Mouse (Mus musculus) MEL (cell line): Measurements from ENCODE around the gene Rrp7a. TPM values are rescaled to one million over a fixed set of nuclear protein-coding genes. Genes with fewer than 3 reads are reported as not detected.

Experiments
- DNase-seq: peaks from one replicate; pipeline ENCODE4 v3.0.0; 2011; ENCODE audit warnings: low read depth, low spot score
- H3K27ac ChIP-seq: 2 replicates; pipeline ENCODE4 v1.5.1; 2012; ENCODE audit warnings: low read depth, mild to moderate bottlenecking, control low read depth, low read length, moderate library complexity; ENCODE audit not compliant: control insufficient read depth
- H3K27me3 ChIP-seq, 2 experiments: fragments of 150-350 bp in 1 of 2; sonication (generic) in 1 of 2; 2 replicates each; pipeline ENCODE4 v1.6.1; 2012; ENCODE audit warnings: low read length in 2 of 2, mild to moderate bottlenecking in 2 of 2, improper control_type of control experiment in 1 of 2, moderate library complexity in 1 of 2; ENCODE audit not compliant: insufficient read depth in 2 of 2, control insufficient read depth in 1 of 2
- H3K36me3 ChIP-seq, 2 experiments: 2 replicates each; pipeline ENCODE4 v1.6.1; 2012 to 2014; ENCODE audit warnings: low read length in 2 of 2, improper control_type of control experiment in 1 of 2, inconsistent platforms in 1 of 2, mild to moderate bottlenecking in 1 of 2; ENCODE audit not compliant: insufficient read depth in 2 of 2, control insufficient read depth in 1 of 2
- H3K4me1 ChIP-seq, 2 experiments: fragments of 150-350 bp in 1 of 2; sonication (generic) in 1 of 2; 2 replicates each; pipeline ENCODE4 v1.6.1; 2012; ENCODE audit warnings: low read length in 2 of 2, improper control_type of control experiment in 1 of 2, mild to moderate bottlenecking in 1 of 2; ENCODE audit not compliant: insufficient read depth in 2 of 2, control insufficient read depth in 1 of 2
- H3K4me3 ChIP-seq, 2 experiments: fragments of 150-350 bp in 1 of 2; sonication (generic) in 1 of 2; 2 replicates each; pipeline ENCODE4 v1.5.1; 2012; ENCODE audit warnings: low read depth in 2 of 2, low read length in 2 of 2, mild to moderate bottlenecking in 2 of 2, moderate library complexity in 2 of 2, control low read depth in 1 of 2, improper control_type of control experiment in 1 of 2; ENCODE audit not compliant: control insufficient read depth in 1 of 2, insufficient read depth in 1 of 2
- H3K79me2 ChIP-seq: 2 replicates; pipeline ENCODE4 v1.6.1; 2012; ENCODE audit warnings: mild to moderate bottlenecking, low read length, moderate library complexity; ENCODE audit not compliant: control insufficient read depth, poor library complexity, insufficient read depth
- H3K9ac ChIP-seq: 2 replicates; pipeline ENCODE4 v1.6.1; 2012; ENCODE audit warnings: low read depth, mild to moderate bottlenecking, control low read depth, low read length, moderate library complexity; ENCODE audit not compliant: control insufficient read depth, poor library complexity, severe bottlenecking
- H3K9me3 ChIP-seq: fragments of 150-350 bp; sonication (generic); replicated peaks from 2 replicates; pipeline ENCODE4 v1.6.1; 2012; ENCODE audit warnings: mild to moderate bottlenecking, low read length, improper control_type of control experiment, moderate library complexity; ENCODE audit not compliant: insufficient read depth
- CHD2 ChIP-seq: IDR thresholded peaks from 2 replicates; pipeline ENCODE4 v1.6.1; 2011; ENCODE audit warnings: low read length, improper control_type of control experiment
- CTCF ChIP-seq, 3 experiments: IDR thresholded peaks in 2 of 3; conservative IDR thresholded peaks in 1 of 3; 2 replicates each; pipeline ENCODE4 v1.5.1; 2011 to 2012; ENCODE audit warnings: low read length in 3 of 3, low read depth in 2 of 3, mild to moderate bottlenecking in 2 of 3, improper control_type of control experiment in 1 of 3, inconsistent platforms in 1 of 3, mixed read lengths in 1 of 3, moderate library complexity in 1 of 3; ENCODE audit not compliant: control insufficient read depth in 1 of 3, insufficient read depth in 1 of 3, poor library complexity in 1 of 3, severe bottlenecking in 1 of 3
- E2F4 ChIP-seq: IDR thresholded peaks from 2 replicates; pipeline ENCODE4 v1.6.1; 2011; ENCODE audit warnings: low read depth, low read length, improper control_type of control experiment, borderline replicate concordance
- GABPA ChIP-seq: IDR thresholded peaks from 2 replicates; pipeline ENCODE4 v1.6.1; 2012; ENCODE audit warnings: low read depth, mild to moderate bottlenecking, inconsistent platforms, low read length, improper control_type of control experiment, moderate library complexity
- HCFC1 ChIP-seq: IDR thresholded peaks from 2 replicates; pipeline ENCODE4 v1.6.1; 2012; ENCODE audit warnings: low read depth, mild to moderate bottlenecking, inconsistent platforms, low read length, improper control_type of control experiment, moderate library complexity
- KAT2A ChIP-seq: conservative IDR thresholded peaks from 2 replicates; pipeline ENCODE4 v1.6.1; 2012; ENCODE audit warnings: low read depth, low read length, improper control_type of control experiment, inconsistent platforms
- MAFK ChIP-seq: IDR thresholded peaks from 2 replicates; pipeline ENCODE4 v1.6.1; 2011; ENCODE audit warnings: low read depth, mild to moderate bottlenecking, low read length, improper control_type of control experiment, borderline replicate concordance
- MAZ ChIP-seq: IDR thresholded peaks from 2 replicates; pipeline ENCODE4 v1.6.1; 2012; ENCODE audit warnings: low read depth, mild to moderate bottlenecking, inconsistent platforms, low read length, improper control_type of control experiment
- MEF2A ChIP-seq: IDR thresholded peaks from 2 replicates; pipeline ENCODE4 v1.6.1; 2014; ENCODE audit warnings: low read depth, mild to moderate bottlenecking, inconsistent platforms, low read length, improper control_type of control experiment; ENCODE audit not compliant: poor library complexity, insufficient replicate concordance, severe bottlenecking; ENCODE audit errors: extremely low read depth
- MXI1 ChIP-seq: IDR thresholded peaks from 2 replicates; pipeline ENCODE4 v1.6.1; 2011; ENCODE audit warnings: mild to moderate bottlenecking, low read depth, low read length, improper control_type of control experiment
- POLR2A ChIP-seq, 2 experiments: IDR thresholded peaks; 2 replicates each; pipeline ENCODE4 v1.6.1; 2011 to 2012; ENCODE audit warnings: low read length in 2 of 2, mild to moderate bottlenecking in 2 of 2, control low read depth in 1 of 2, improper control_type of control experiment in 1 of 2, low read depth in 1 of 2, moderate library complexity in 1 of 2; ENCODE audit not compliant: control insufficient read depth in 1 of 2, insufficient read depth in 1 of 2, poor library complexity in 1 of 2
- RCOR1 ChIP-seq: IDR thresholded peaks from 2 replicates; pipeline ENCODE4 v1.6.1; 2012; ENCODE audit warnings: low read depth, mild to moderate bottlenecking, inconsistent platforms, low read length, improper control_type of control experiment
- SMC3 ChIP-seq: IDR thresholded peaks from 2 replicates; pipeline ENCODE4 v1.6.1; 2011; ENCODE audit warnings: low read depth, low read length, improper control_type of control experiment
- USF1 ChIP-seq: IDR thresholded peaks from 2 replicates; pipeline ENCODE4 v1.6.1; 2014; ENCODE audit warnings: low read depth, mild to moderate bottlenecking, inconsistent platforms, low read length, improper control_type of control experiment, moderate library complexity
- ZNF384 ChIP-seq: IDR thresholded peaks from 2 replicates; pipeline ENCODE4 v1.6.1; 2012; ENCODE audit warnings: low read depth, mild to moderate bottlenecking, inconsistent platforms, low read length, improper control_type of control experiment
- polyA plus RNA-seq, 2 experiments: library from polyadenylated mRNA; stranded (reverse) in 1 of 2; unstranded in 1 of 2; fragments of >175 nt in 1 of 2; fragments of >200 nt in 1 of 2; gene quantifications; 2 replicates each; pipeline versions ENCODE4 v1.2.1 to v1.2.4; 2012; ENCODE audit warnings: low replicate concordance in 2 of 2, low read depth in 1 of 2; ENCODE audit not compliant: insufficient read length in 2 of 2, insufficient read depth in 1 of 2, missing spikeins in 1 of 2
- total RNA-seq: library from RNA; depleted of rRNA; stranded (reverse); fragments of 300-350 nt; gene quantifications from 2 replicates; pipeline ENCODE4 v1.2.3, GENCODE M21; 2012

The Rrp7a gene
- total and polyA plus RNA-seq, 3 experiments: 155 to 483 (median 283) TPM

DNA sequence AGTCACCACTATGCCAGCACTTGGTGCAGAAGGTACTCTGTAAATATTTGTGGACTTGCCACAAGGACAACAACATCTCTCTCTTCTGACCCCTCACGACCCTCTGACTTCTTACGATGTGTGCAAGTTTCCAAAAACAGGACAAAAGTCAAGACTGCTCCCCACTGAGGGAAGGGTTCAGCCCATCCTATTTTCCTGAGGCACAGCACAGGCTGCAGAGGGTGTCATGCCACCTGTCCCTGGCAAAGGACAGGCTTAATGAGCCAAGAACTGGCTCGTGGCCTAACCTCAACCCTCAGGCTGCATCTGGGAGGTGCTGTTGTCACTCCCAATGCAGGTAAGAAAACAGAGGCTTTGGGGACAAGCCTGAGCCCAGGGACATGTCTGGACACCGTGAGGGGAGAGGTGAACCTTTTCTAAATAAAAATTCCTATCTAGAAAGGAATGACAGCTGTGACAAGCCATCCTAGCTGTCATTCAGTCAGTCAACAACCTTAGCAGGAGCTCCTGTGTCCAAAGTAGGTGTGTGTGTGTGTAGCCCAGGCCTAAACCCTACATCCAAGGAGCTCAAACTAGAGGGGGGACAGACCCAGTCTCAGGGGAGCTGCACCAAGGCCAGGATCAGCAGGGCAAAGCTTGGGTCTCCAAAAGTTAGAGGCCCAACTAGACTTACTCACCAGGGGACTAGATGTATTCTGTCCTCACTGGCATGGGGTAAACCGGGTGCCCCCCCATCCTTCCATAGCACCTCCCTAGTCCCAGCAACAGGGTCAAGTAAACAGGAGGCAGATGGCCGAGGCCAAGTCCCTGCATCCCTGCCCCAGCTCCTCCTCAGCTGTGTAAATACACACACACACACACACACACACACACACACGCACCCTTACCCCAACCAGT is 46.5 kb upstream of the Rrp7a start:
- DNase-seq: no peak
- H3K4me3 ChIP-seq: no peak overlapping the region
- TF ChIP-seq USF1 (no peak), MXI1 (no peak), CTCF (IDR thresholded peaks at IDR 0.05 in 2 of 3, conservative IDR thresholded peaks at IDR 0.05 in 1 of 3; ENCODE audit: control insufficient read depth in 1 of 3, insufficient read depth in 1 of 3, low read depth in 2 of 3, low read length in 3 of 3, poor library complexity in 1 of 3, severe bottlenecking in 1 of 3) (no peak), MAZ (no peak), E2F4 (no peak), GABPA (no peak), MAFK (no peak), POLR2A (IDR thresholded peaks at IDR 0.05; ENCODE audit: control insufficient read depth in 1 of 2, insufficient read depth in 1 of 2, low read depth in 1 of 2, low read length in 2 of 2, poor library complexity in 1 of 2) (no peak), KAT2A (no peak), ZNF384 (no peak), CHD2 (no peak), HCFC1 (no peak), SMC3 (no peak)
- H3K4me1 ChIP-seq: peaks cover 7 to 27% of the 10 kb centered on the region in 2 experiments
- H3K27ac ChIP-seq: no peak overlapping the region
- no peaks in the 10 kb centered on the region for H3K9me3 ChIP-seq
- H3K79me2 ChIP-seq: no peaks in the 10 kb centered on the region; the same call in 1 of the 2 replicates
- H3K27me3 ChIP-seq: no peaks in the 10 kb centered on the region
- H3K36me3 ChIP-seq: peaks cover 0 to 15% of the 10 kb centered on the region in 2 experiments; a peak in 2 of 4 replicates
- no peak overlapping the region for H3K9ac ChIP-seq

DNA sequence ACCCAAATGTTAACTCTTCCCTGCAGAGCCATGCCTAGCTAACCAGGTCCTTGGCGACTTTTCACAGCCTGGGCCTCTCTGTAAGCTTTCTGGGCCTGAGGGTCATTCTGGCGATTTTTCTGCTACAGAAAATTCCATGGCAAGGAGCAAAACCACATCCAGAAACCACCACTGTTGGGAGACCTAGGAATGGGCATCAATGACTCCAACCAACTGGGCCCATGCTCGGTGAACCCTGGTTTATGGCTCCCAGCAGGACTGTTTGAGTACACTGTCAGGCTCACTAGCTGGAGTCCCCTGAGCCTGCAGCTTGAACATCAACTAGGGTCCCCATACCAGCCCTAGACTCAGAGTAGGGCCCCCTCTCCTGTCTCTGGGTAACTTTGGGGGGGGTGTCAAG is 45.7 kb upstream of the Rrp7a start:
- Histone ChIP-seq H3K79me2 (no peaks in the 10 kb centered on the region; the same call in 1 of the 2 replicates), H3K27me3 (no peaks in the 10 kb centered on the region), H3K4me1 (peaks cover 7 to 27% of the 10 kb centered on the region in 2 experiments), H3K9me3 (no peaks in the 10 kb centered on the region), H3K4me3 (no peak overlapping the region), H3K27ac (no peak overlapping the region), H3K36me3 (peaks cover 0 to 15% of the 10 kb centered on the region in 2 experiments; a peak in 2 of 4 replicates), H3K9ac (no peak overlapping the region)
- no peak for DNase-seq
- TF ChIP-seq MAZ: no peak
- no peak for TF ChIP-seq POLR2A (IDR thresholded peaks at IDR 0.05; ENCODE audit: control insufficient read depth in 1 of 2, insufficient read depth in 1 of 2, low read depth in 1 of 2, low read length in 2 of 2, poor library complexity in 1 of 2)
- no peak for TF ChIP-seq RCOR1
- TF ChIP-seq MEF2A: no peak
